Mouse (Mus musculus) CH12.LX (cell line): ENCODE measurements around the gene Ifnar1. TPM values are rescaled to one million over a fixed set of nuclear protein-coding genes. Genes with fewer than 3 reads are reported as not detected.

Experiments used
- DNase-seq: peaks from one replicate; pipeline ENCODE4 v3.0.0-alpha.2; 2013; ENCODE audit errors: extremely low read depth
- H3K27ac ChIP-seq: 2 replicates; pipeline ENCODE4 v1.5.1; 2012; ENCODE audit warnings: low read depth, mild to moderate bottlenecking, control low read depth, moderate library complexity; ENCODE audit not compliant: insufficient read depth
- H3K27me3 ChIP-seq: replicated peaks from 2 replicates; pipeline ENCODE3; 2012; ENCODE audit warnings: inconsistent platforms
- H3K36me3 ChIP-seq, 2 experiments: replicated peaks in 1 of 2; 2 replicates each; pipeline versions ENCODE3 to v1.6.1; 2012; ENCODE audit warnings: inconsistent platforms in 1 of 2, low read length in 1 of 2, mild to moderate bottlenecking in 1 of 2, mixed read lengths in 1 of 2, moderate library complexity in 1 of 2; ENCODE audit not compliant: control insufficient read depth in 1 of 2, insufficient read depth in 1 of 2
- H3K4me1 ChIP-seq, 2 experiments: 2 replicates each; pipeline ENCODE4 v1.6.1; 2012; ENCODE audit warnings: inconsistent platforms in 1 of 2, moderate library complexity in 1 of 2; ENCODE audit not compliant: insufficient read depth in 2 of 2, control insufficient read depth in 1 of 2
- H3K4me2 ChIP-seq: 2 replicates; pipeline ENCODE4 v1.6.1; 2012; ENCODE audit warnings: low read depth, mild to moderate bottlenecking, control low read depth; ENCODE audit not compliant: poor library complexity, insufficient read depth, severe bottlenecking
- H3K4me3 ChIP-seq, 3 experiments: fragments of 150-350 bp in 1 of 3; sonication (generic) in 1 of 3; replicated peaks in 1 of 3; 2 replicates each; pipeline versions ENCODE3 to v1.5.1; 2011 to 2012; ENCODE audit warnings: low read depth in 2 of 3, low read length in 2 of 3, mild to moderate bottlenecking in 2 of 3, moderate library complexity in 2 of 3, control low read depth in 1 of 3, improper control_type of control experiment in 1 of 3, inconsistent platforms in 1 of 3, mixed read lengths in 1 of 3; ENCODE audit not compliant: poor library complexity in 1 of 3
- H3K79me2 ChIP-seq: replicated peaks from 2 replicates; pipeline ENCODE4 v1.6.1; 2012; ENCODE audit warnings: mild to moderate bottlenecking, moderate library complexity; ENCODE audit not compliant: control insufficient read depth, poor library complexity, insufficient read depth, severe bottlenecking; ENCODE audit errors: extremely low read depth
- H3K9ac ChIP-seq: 2 replicates; pipeline ENCODE4 v1.6.1; 2012; ENCODE audit warnings: low read depth, mild to moderate bottlenecking, control low read depth, moderate library complexity; ENCODE audit not compliant: insufficient read depth
- H3K9me3 ChIP-seq: replicated peaks from 2 replicates; pipeline ENCODE3; 2012; ENCODE audit warnings: low read length, inconsistent platforms, mixed read lengths
- BHLHE40 ChIP-seq: IDR thresholded peaks from 2 replicates; pipeline ENCODE4 v1.6.1; 2011; ENCODE audit warnings: mild to moderate bottlenecking, low read depth, low read length, improper control_type of control experiment
- CHD2 ChIP-seq: IDR thresholded peaks from 2 replicates; pipeline ENCODE4 v1.6.1; 2011; ENCODE audit warnings: low read length, improper control_type of control experiment
- ELF1 ChIP-seq: IDR thresholded peaks from 2 replicates; pipeline ENCODE4 v1.6.1; 2014; ENCODE audit warnings: low read depth, mild to moderate bottlenecking, inconsistent platforms, low read length, improper control_type of control experiment
- EP300 ChIP-seq: IDR thresholded peaks from 2 replicates; pipeline ENCODE4 v1.6.1; 2011; ENCODE audit warnings: low read length, improper control_type of control experiment
- ETS1 ChIP-seq: conservative IDR thresholded peaks from 2 replicates; pipeline ENCODE4 v1.6.1; 2012; ENCODE audit warnings: low read depth, mild to moderate bottlenecking, inconsistent platforms, low read length, improper control_type of control experiment, moderate library complexity
- HCFC1 ChIP-seq: IDR thresholded peaks from 2 replicates; pipeline ENCODE4 v1.6.1; 2012; ENCODE audit warnings: low read depth, mild to moderate bottlenecking, inconsistent platforms, low read length, improper control_type of control experiment
- IRF4 ChIP-seq: IDR thresholded peaks from 2 replicates; pipeline ENCODE4 v1.6.1; 2014; ENCODE audit warnings: low read depth, mild to moderate bottlenecking, inconsistent platforms, low read length, improper control_type of control experiment
- KAT2A ChIP-seq: IDR thresholded peaks from 2 replicates; pipeline ENCODE4 v1.6.1; 2012; ENCODE audit warnings: low read length, improper control_type of control experiment, inconsistent platforms; ENCODE audit not compliant: insufficient replicate concordance
- MAX ChIP-seq: IDR thresholded peaks from 2 replicates; pipeline ENCODE4 v1.6.1; 2011; ENCODE audit warnings: low read length, improper control_type of control experiment
- MEF2A ChIP-seq: IDR thresholded peaks from 2 replicates; pipeline ENCODE4 v1.6.1; 2014; ENCODE audit warnings: low read depth, mild to moderate bottlenecking, inconsistent platforms, low read length, improper control_type of control experiment, borderline replicate concordance
- MYC ChIP-seq: IDR thresholded peaks from 2 replicates; pipeline ENCODE4 v1.6.1; 2011; ENCODE audit warnings: low read depth, mild to moderate bottlenecking, improper control_type of control experiment, low read length
- NRF1 ChIP-seq: IDR thresholded peaks from 2 replicates; pipeline ENCODE4 v1.6.1; 2014; ENCODE audit warnings: low read depth, mild to moderate bottlenecking, inconsistent platforms, low read length, improper control_type of control experiment, moderate library complexity
- POLR2A ChIP-seq: IDR thresholded peaks from 2 replicates; pipeline ENCODE4 v1.6.1; 2011; ENCODE audit warnings: low read depth, mild to moderate bottlenecking, improper control_type of control experiment, low read length
- POLR2AphosphoS2 ChIP-seq: IDR thresholded peaks from 2 replicates; pipeline ENCODE4 v1.6.1; 2011; ENCODE audit warnings: low read depth, low read length, improper control_type of control experiment
- SIN3A ChIP-seq: IDR thresholded peaks from 2 replicates; pipeline ENCODE4 v1.6.1; 2012; ENCODE audit warnings: low read length, improper control_type of control experiment, inconsistent platforms
- TBP ChIP-seq: conservative IDR thresholded peaks from 2 replicates; pipeline ENCODE4 v1.6.1; 2011; ENCODE audit warnings: low read depth, low read length, improper control_type of control experiment
- USF1 ChIP-seq: IDR thresholded peaks from 2 replicates; pipeline ENCODE4 v1.6.1; 2014; ENCODE audit warnings: low read depth, mild to moderate bottlenecking, inconsistent platforms, low read length, improper control_type of control experiment
- dilution Hi-C: fragments of 300-500 bp; cut with MboI; formaldehyde crosslinking; loops from 2 replicates; pipeline ENCODE4 v1.14.3; 2020; ENCODE audit warnings: low sequenced_read_pairs; ENCODE audit not compliant: extremely low pct_unique_long_range_greater_than_20kb, extremely low pct_ligation_motif_present
- in situ Hi-C: fragments of 300-500 bp; cut with MboI; formaldehyde crosslinking; loops from 3 replicates; pipeline ENCODE4 v1.14.3; 2019; ENCODE audit warnings: low sequenced_read_pairs, low pct_ligation_motif_present, low pct_unique_long_range_greater_than_20kb, mixed read lengths
- polyA plus RNA-seq: library from polyadenylated mRNA; unstranded; fragments of >175 nt; gene quantifications from 2 replicates; pipeline ENCODE4 v1.2.1, GENCODE M21; 2012; ENCODE audit warnings: low read depth; ENCODE audit not compliant: insufficient read length
- total RNA-seq, 2 experiments: library from RNA; depleted of rRNA; stranded (reverse); fragments of 300-350 nt in 1 of 2; fragments of >200 nt in 1 of 2; gene quantifications; 2 replicates each; pipeline ENCODE4 v1.2.3; 2012 to 2014

The Ifnar1 gene
- total and polyA plus RNA-seq, 3 experiments = 32.8 to 49.4 (median 40.3) TPM

DNA sequence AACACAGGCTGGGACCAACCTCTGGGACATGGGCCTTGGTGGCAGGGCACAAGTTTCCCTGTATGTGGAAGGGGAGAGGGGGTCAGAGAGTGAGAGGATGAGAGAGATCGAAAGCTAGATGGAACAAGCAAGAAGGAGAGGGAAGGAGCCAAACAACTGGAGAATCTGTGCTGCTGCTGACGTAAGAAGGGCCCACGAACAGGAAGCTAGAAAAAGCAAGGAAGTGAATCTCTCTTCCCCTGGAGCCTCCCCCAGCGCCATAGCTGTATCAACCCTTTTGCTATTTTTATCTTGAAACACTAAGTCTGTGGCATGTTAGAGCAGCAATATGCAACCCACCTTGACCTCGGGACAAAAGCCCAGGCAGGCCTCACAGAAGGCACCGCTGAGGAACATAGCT is 53.0 kb downstream of the Ifnar1 start:
- Histone ChIP-seq H3K9me3 (no peaks in the 10 kb centered on the region), H3K36me3 (no peaks in the 10 kb centered on the region), H3K27me3 (no peaks in the 10 kb centered on the region), H3K9ac (peak overlapping the region; percentile 13; the same call in 1 of the 2 replicates), H3K27ac (no peak overlapping the region), H3K4me2 (peak overlapping the region; percentile 21), H3K4me3 (peak overlapping the region in 1 of 3 experiments; percentile 2), H3K79me2 (no peaks in the 10 kb centered on the region), H3K4me1 (peaks cover 21 to 48% of the 10 kb centered on the region in 2 experiments)
- in situ Hi-C loops (no loop called here), dilution Hi-C loops (no loop called here)
- DNase-seq = peak; percentile 53
- no peak for TF ChIP-seq POLR2AphosphoS2
- TF ChIP-seq KAT2A = no peak
- TF ChIP-seq HCFC1 = 0 out of 2 replicates have a peak, but pooled peaks have one; percentile 32
- TF ChIP-seq MEF2A = 0 out of 2 replicates have a peak, but pooled peaks have one; percentile 32
- TF ChIP-seq CHD2 = no peak
- TF ChIP-seq MAX = no peak
- no peak for TF ChIP-seq MYC
- 0 out of 2 replicates have a peak, but pooled peaks have one; percentile 2 for TF ChIP-seq ETS1
- TF ChIP-seq IRF4 = no peak
- peak; percentile 31; the same call in 1 of the 2 replicates for TF ChIP-seq TBP
- 0 out of 2 replicates have a peak, but pooled peaks have one; percentile 35 for TF ChIP-seq POLR2A
- TF ChIP-seq SIN3A = no peak
- TF ChIP-seq ELF1 = peak; percentile 59

DNA sequence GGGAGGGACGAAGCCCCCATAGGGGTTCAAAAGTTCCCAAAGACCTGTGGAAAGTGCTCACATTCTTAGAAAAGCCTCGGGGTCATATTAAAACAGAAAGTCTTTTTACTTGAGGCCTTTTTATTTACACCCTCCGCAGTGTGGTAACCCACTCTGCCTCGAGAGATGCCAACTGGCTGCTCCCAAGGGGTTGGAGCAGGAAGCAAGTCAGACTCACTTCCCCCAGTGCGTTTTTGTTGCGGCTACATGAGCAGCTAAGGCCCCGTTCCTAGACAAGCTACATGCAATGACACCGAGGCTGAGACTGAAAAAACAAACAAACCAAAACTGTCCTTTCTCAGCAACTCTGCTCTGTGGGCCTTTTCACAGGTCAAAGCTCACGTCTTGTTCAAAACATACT is 53.5 kb downstream of the Ifnar1 start:
- Histone ChIP-seq H3K4me1 (peaks cover 16 to 45% of the 10 kb centered on the region in 2 experiments), H3K27me3 (no peaks in the 10 kb centered on the region), H3K27ac (peak overlapping the region; percentile 16; the same call in 1 of the 2 replicates), H3K9ac (peak overlapping the region; percentile 13; the same call in 1 of the 2 replicates), H3K36me3 (no peaks in the 10 kb centered on the region), H3K4me3 (peak overlapping the region in 1 of 3 experiments; percentile 2), H3K9me3 (no peaks in the 10 kb centered on the region), H3K4me2 (peak overlapping the region; percentile 21), H3K79me2 (no peaks in the 10 kb centered on the region)
- in situ Hi-C loops (no loop called here), dilution Hi-C loops (no loop called here)
- DNase-seq = peak; percentile 75
- TF ChIP-seq MAX = 0 out of 2 replicates have a peak, but pooled peaks have one; percentile 20
- TF ChIP-seq USF1 = no peak
- no peak for TF ChIP-seq NRF1
- TF ChIP-seq EP300 = peak; percentile 42; the same call in 1 of the 2 replicates
- peak; percentile 16; the same call in 1 of the 2 replicates for TF ChIP-seq BHLHE40
- peak; percentile 34; the same call in 1 of the 2 replicates for TF ChIP-seq IRF4
- TF ChIP-seq HCFC1 = 0 out of 2 replicates have a peak, but pooled peaks have one; percentile 5
- TF ChIP-seq ETS1 = 0 out of 2 replicates have a peak, but pooled peaks have one; percentile 5
- TF ChIP-seq, all 38 proteins: peak for 6
